In genomic region chr6:53319543-53320325, GRCm38 (mm10) we compare ENCODE assay signal across 10 mouse cellular contexts. TPM values are rescaled to one million over a fixed set of nuclear protein-coding genes. Genes with fewer than 3 reads are reported as not detected.
DNase-seq lines count a peak whose midpoint lies in the region; ATAC-seq and TF ChIP-seq lines count a peak whose summit lies in the region.
"Had no signal": no experiment of that assay in that cellular context is flagged by ENCODE, and none has a peak within 500 bp of the region (broad histone marks: within the 10 kb centered on the region; RNA-seq: fewer than 3 reads in every experiment).

No protein-coding gene starts in this region.

- H3K4me2 ChIP-seq in hindbrain, embryonic 14.5 days (replicated peaks), result no peak overlapping the region
- no peak overlapping the region for H3K4me2 ChIP-seq in liver, postnatal 0 days (ENCODE audit: low read depth, low read length)
- H3K4me2 ChIP-seq: liver, embryonic 15.5 days had no signal

- H3K27ac ChIP-seq in hindbrain, embryonic 10.5 days, result no peak overlapping the region; the same call in 1 of the 2 replicates
- H3K27ac ChIP-seq in hindbrain, embryonic 14.5 days, result no peak overlapping the region
- no peak overlapping the region for H3K27ac ChIP-seq in liver, postnatal 0 days (ENCODE audit: low read depth)
- H3K27ac ChIP-seq: liver, embryonic 15.5 days had no signal

- WGBS in hindbrain, embryonic 10.5 days, result 76% methylated on average over 17 of the region's 17 CpGs
- 75% methylated on average over 17 of the region's 17 CpGs for WGBS in hindbrain, embryonic 14.5 days
- 76% methylated on average over 17 of the region's 17 CpGs for WGBS in liver, postnatal 0 days (ENCODE audit: insufficient replicate concordance)

- no peak overlapping the region for H3K4me3 ChIP-seq in hindbrain, embryonic 10.5 days
- H3K4me3 ChIP-seq in hindbrain, embryonic 14.5 days (replicated peaks; ENCODE audit: low read length), result no peak overlapping the region
- H3K4me3 ChIP-seq in liver, postnatal 0 days (ENCODE audit: low read depth, low read length), result no peak overlapping the region
- H3K4me3 ChIP-seq: liver, embryonic 15.5 days had no signal

- no peaks in the 10 kb centered on the region for H3K27me3 ChIP-seq in hindbrain, embryonic 10.5 days (ENCODE audit: insufficient read depth, poor library complexity, severe bottlenecking)
- no peaks in the 10 kb centered on the region for H3K27me3 ChIP-seq in hindbrain, embryonic 14.5 days (ENCODE audit: control insufficient read depth, insufficient read depth, low read length)
- no peaks in the 10 kb centered on the region for H3K27me3 ChIP-seq in liver, postnatal 0 days (ENCODE audit: insufficient read depth, low read length)
- H3K27me3 ChIP-seq: CH12.LX; liver, embryonic 15.5 days had no signal

- DNase-seq in hindbrain, embryonic 10.5 days (ENCODE audit: low spot score), result peak; percentile 6
- no peak for DNase-seq in hindbrain, embryonic 14.5 days (ENCODE audit: low spot score)
- peak; percentile 49 for DNase-seq in cerebellum, adult 8-10 months
- peak; percentile 33 to 46 for DNase-seq in gastrocnemius, adult 8-10 months (ENCODE audit: low spot score in 2 of 2)
- peak; percentile 41 for DNase-seq in left cerebral cortex, postnatal 4 days
- no peak for DNase-seq in adrenal gland, adult (ENCODE audit: inconsistent age in 2 of 2, low spot score in 1 of 2)
- no peak for DNase-seq in liver, postnatal 0 days

- no peak overlapping the region for H3K9ac ChIP-seq in hindbrain, embryonic 14.5 days
- no peak overlapping the region for H3K9ac ChIP-seq in liver, postnatal 0 days (replicated peaks)
- H3K9ac ChIP-seq: liver, embryonic 15.5 days had no signal

- no peak for ATAC-seq in hindbrain, embryonic 14.5 days (ENCODE audit: low FRiP score)
- ATAC-seq in granulocyte monocyte progenitor cell, adult 5-6 weeks (replicated peaks; ENCODE audit: poor library complexity, severe bottlenecking), result no peak
- ATAC-seq in liver, postnatal 0 days, result no peak

- no peaks in the 10 kb centered on the region for H3K36me3 ChIP-seq in hindbrain, embryonic 10.5 days
- no peaks in the 10 kb centered on the region for H3K36me3 ChIP-seq in hindbrain, embryonic 14.5 days (replicated peaks; ENCODE audit: control insufficient read depth, insufficient read depth)
- H3K36me3 ChIP-seq in liver, postnatal 0 days (replicated peaks; ENCODE audit: insufficient read depth, low read length), result no peaks in the 10 kb centered on the region
- H3K36me3 ChIP-seq: liver, embryonic 15.5 days had no signal

- intact Hi-C loops in left cerebral cortex, postnatal 4 days (cut with DNase I), result no loop called here

- TF ChIP-seq CTCF in liver, postnatal 0 days (IDR thresholded peaks at IDR 0.05; ENCODE audit: low read depth), result no peak

- TF ChIP-seq EP300 in liver, postnatal 0 days (IDR thresholded peaks at IDR 0.05; ENCODE audit: low read depth), result no peak

- H3K4me1 ChIP-seq in hindbrain, embryonic 10.5 days (replicated peaks), result 0 out of 2 replicates have a peak, but pooled peaks cover 10% of the 10 kb centered on the region
- H3K4me1 ChIP-seq in hindbrain, embryonic 14.5 days (replicated peaks; ENCODE audit: control insufficient read depth, insufficient read depth, low read length), result no peaks in the 10 kb centered on the region
- no peaks in the 10 kb centered on the region for H3K4me1 ChIP-seq in liver, postnatal 0 days (ENCODE audit: insufficient read depth)
- H3K4me1 ChIP-seq: liver, embryonic 15.5 days had no signal

- H3K9me3 ChIP-seq in hindbrain, embryonic 10.5 days, result no peaks in the 10 kb centered on the region
- H3K9me3 ChIP-seq in hindbrain, embryonic 14.5 days (ENCODE audit: control insufficient read depth, low read length), result no peaks in the 10 kb centered on the region
- no peaks in the 10 kb centered on the region for H3K9me3 ChIP-seq in liver, postnatal 0 days (ENCODE audit: low read length)
- H3K9me3 ChIP-seq: liver, embryonic 15.5 days had no signal

RNA-seq across cellular contexts. Expression of gene Creb5, which starts 32.7 kb away (rescaled TPM):
- 3.8 and 4.3 TPM in 2 replicates for polyA plus RNA-seq in hindbrain, embryonic 10.5 days (2016; fragmentation: Nextera tagmentation; extraction: Ambion mirVana)
- polyA plus RNA-seq in hindbrain, embryonic 14.5 days (2014; fragmentation: Nextera tagmentation; extraction: Ambion mirVana), result 3.7 and 4.2 TPM in 2 replicates
- 1 to 10 TPM; 3.0 to 3.6 (median 3.4) TPM for total RNA-seq in gastrocnemius, adult 8-10 months (2022)
- total RNA-seq in left cerebral cortex, postnatal 4 days (2021), result 1 to 10 TPM; 4.2 to 5.4 TPM
- total RNA-seq in granulocyte monocyte progenitor cell, adult 5-6 weeks (2014; fragmentation: Nextera tagmentation), result not detected in 2 replicates
- 0.15 TPM in 1 of 2 replicates, not detected in the other for total RNA-seq in granulocyte monocyte progenitor cell, adult 5-6 weeks (2017)
- polyA plus RNA-seq in liver, postnatal 0 days (2015; fragmentation: Nextera tagmentation; extraction: Ambion mirVana), result 0.12 and 0.20 TPM in 2 replicates

Comparison
In these comparisons a context has a peak if more than half of its experiments do, and no peak if none do; other contexts are left out.
1. DNase-seq: peak in hindbrain, embryonic 10.5 days (single experiment), cerebellum, adult 8-10 months (single experiment), gastrocnemius, adult 8-10 months (2 of 2) and left cerebral cortex, postnatal 4 days (single experiment); none in hindbrain, embryonic 14.5 days (single experiment), adrenal gland, adult (0 of 2) and liver, postnatal 0 days (single experiment).